Mouse (Mus musculus) heart, embryonic 11.5 days (tissue): Measurements from ENCODE around the gene Zfp219. TPM values are rescaled to one million over a fixed set of nuclear protein-coding genes. Genes with fewer than 3 reads are reported as not detected.

ENCODE experiments used
- ATAC-seq: fragments of 200-750 bp; cut with Nextera tagmentation; replicated peaks from 2 replicates; pipeline ENCODE4 v1.8.0; 2017; ENCODE audit warnings: moderate library complexity; ENCODE audit not compliant: insufficient number of reproducible peaks, low FRiP score, low TSS enrichment
- H3K27ac ChIP-seq: fragments of 300-500 bp; sonication (generic); 2 replicates; pipeline ENCODE4 v1.5.1; 2014; ENCODE audit warnings: mild to moderate bottlenecking, low read depth, low read length
- H3K27me3 ChIP-seq: fragments of 300-500 bp; sonication (generic); 2 replicates; pipeline ENCODE4 v1.6.1; 2014; ENCODE audit warnings: mild to moderate bottlenecking, low read length, mixed read lengths; ENCODE audit not compliant: control insufficient read depth, insufficient read depth
- H3K36me3 ChIP-seq: fragments of 300-500 bp; sonication (generic); 2 replicates; pipeline ENCODE4 v1.6.1; 2014; ENCODE audit warnings: mild to moderate bottlenecking, low read length, moderate library complexity, mixed read lengths; ENCODE audit not compliant: control insufficient read depth, insufficient read depth
- H3K4me1 ChIP-seq: fragments of 300-500 bp; sonication (generic); 2 replicates; pipeline ENCODE4 v1.6.1; 2014; ENCODE audit warnings: low read length; ENCODE audit not compliant: control insufficient read depth, insufficient read depth
- H3K4me2 ChIP-seq: fragments of 300-500 bp; sonication (generic); 2 replicates; pipeline ENCODE4 v1.6.1; 2014; ENCODE audit warnings: mild to moderate bottlenecking, moderate library complexity
- H3K4me3 ChIP-seq: fragments of 300-500 bp; sonication (generic); 2 replicates; pipeline ENCODE4 v1.5.1; 2014; ENCODE audit warnings: low read depth, low read length
- H3K9ac ChIP-seq: fragments of 300-500 bp; sonication (generic); 2 replicates; pipeline ENCODE4 v1.6.1; 2014; ENCODE audit warnings: mild to moderate bottlenecking, low read depth, low read length, moderate library complexity
- H3K9me3 ChIP-seq: fragments of 300-500 bp; sonication (generic); replicated peaks from 2 replicates; pipeline ENCODE4 v1.6.1; 2016; ENCODE audit warnings: low read length; ENCODE audit not compliant: control insufficient read depth
- WGBS: fragments of 180-500 bp; shearing (Covaris S2); extraction: QIAGEN DNeasy Blood & Tissue Kit; methylation state at CpG from one replicate; pipeline ENCODE4 v1.1.7; 2014; ENCODE audit not compliant: insufficient replicate concordance; 5-methylcytosine and 5-hydroxymethylcytosine counted together
- polyA plus RNA-seq: library from polyadenylated mRNA; unstranded; fragments of >200 nt; fragmentation: Nextera tagmentation; extraction: Ambion mirVana; gene quantifications from 2 replicates; pipeline ENCODE4 v1.2.1, GENCODE M21; 2014

Gene Zfp219
- polyA plus RNA-seq, 1 experiment from 2014 or later = 22.0 TPM

- ATAC-seq = no peak
Measured at GRCm38 (mm10) chr14:52021568-52022212, 1.2 kb upstream of the Zfp219 start.

GRCm38 (mm10) chr14:52021138-52021529 lies 601 bp upstream of the Zfp219 start:
- peak overlapping the region; percentile 98; the same call in 1 of the 2 replicates for H3K9ac ChIP-seq
- peaks cover 26% of the 10 kb centered on the region for H3K4me1 ChIP-seq

More at GRCm38 (mm10) chr14:52021568-52022212, 1.2 kb upstream of the Zfp219 start:
- Histone ChIP-seq H3K27ac (peak overlapping the region; percentile 100; the same call in 1 of the 2 replicates), H3K9ac (no peak overlapping the region), H3K4me2 (peak overlapping the region; percentile 86), H3K36me3 (no peaks in the 10 kb centered on the region), H3K4me1 (peaks cover 20% of the 10 kb centered on the region), H3K4me3 (no peak overlapping the region), H3K27me3 (no peaks in the 10 kb centered on the region), H3K9me3 (no peaks in the 10 kb centered on the region)
- WGBS = 86% methylated on average over 8 of the region's 8 CpGs

GRCm38 (mm10) chr14:52019590-52020340 lies 768 bp downstream of the Zfp219 start:
- no peaks in the 10 kb centered on the region for H3K9me3 ChIP-seq
- H3K4me1 ChIP-seq = peaks cover 37% of the 10 kb centered on the region
- H3K36me3 ChIP-seq = no peaks in the 10 kb centered on the region
- peak overlapping the region; percentile 63 for H3K4me3 ChIP-seq
- H3K4me2 ChIP-seq = peak overlapping the region; percentile 86
- peak overlapping the region; percentile 98 for H3K9ac ChIP-seq
- H3K27ac ChIP-seq = peak overlapping the region; percentile 100
- H3K27me3 ChIP-seq = no peaks in the 10 kb centered on the region
- under 1% methylated on average over 74 of the region's 74 CpGs for WGBS
- peak; percentile 87 for ATAC-seq

More at GRCm38 (mm10) chr14:52021138-52021529, 601 bp upstream of the Zfp219 start:
- no peaks in the 10 kb centered on the region for H3K27me3 ChIP-seq
- WGBS = 71% methylated on average over 4 of the region's 4 CpGs
- no peaks in the 10 kb centered on the region for H3K9me3 ChIP-seq
- no peak for ATAC-seq
- H3K27ac ChIP-seq = peak overlapping the region; percentile 100
- H3K4me2 ChIP-seq = peak overlapping the region; percentile 86
- H3K4me3 ChIP-seq = peak overlapping the region; percentile 63; the same call in 1 of the 2 replicates
- H3K36me3 ChIP-seq = no peaks in the 10 kb centered on the region

- H3K36me3 ChIP-seq = no peaks in the 10 kb centered on the region
- peak overlapping the region; percentile 100 for H3K27ac ChIP-seq
- peaks cover 37% of the 10 kb centered on the region for H3K4me1 ChIP-seq
- no peaks in the 10 kb centered on the region for H3K27me3 ChIP-seq
- H3K9ac ChIP-seq = peak overlapping the region; percentile 98
- H3K4me3 ChIP-seq = peak overlapping the region; percentile 63
- H3K9me3 ChIP-seq = no peaks in the 10 kb centered on the region
- ATAC-seq = peak; percentile 2
- peak overlapping the region; percentile 86 for H3K4me2 ChIP-seq
- WGBS = 38% methylated on average over 12 of the region's 12 CpGs
Measured at GRCm38 (mm10) chr14:52019051-52019589, 1.4 kb downstream of the Zfp219 start.

GRCm38 (mm10) chr14:52018248-52019050 lies 2.1 kb downstream of the Zfp219 start:
- H3K4me2 ChIP-seq = peak overlapping the region; percentile 86
- H3K4me1 ChIP-seq = peaks cover 37% of the 10 kb centered on the region
- H3K4me3 ChIP-seq = peak overlapping the region; percentile 63; the same call in 1 of the 2 replicates
- peak overlapping the region; percentile 100 for H3K27ac ChIP-seq
- no peaks in the 10 kb centered on the region for H3K36me3 ChIP-seq
- 89% methylated on average over 15 of the region's 15 CpGs for WGBS
- peak overlapping the region; percentile 98 for H3K9ac ChIP-seq
- H3K9me3 ChIP-seq = no peaks in the 10 kb centered on the region
- ATAC-seq = no peak
- H3K27me3 ChIP-seq = no peaks in the 10 kb centered on the region

- H3K4me2 ChIP-seq = no peak overlapping the region
Measured at GRCm38 (mm10) chr14:52017662-52018061, 2.9 kb downstream of the Zfp219 start.

GRCm38 (mm10) chr14:52016625-52017405 lies 3.7 kb downstream of the Zfp219 start:
- H3K4me3 ChIP-seq = no peak overlapping the region
- H3K4me1 ChIP-seq = peaks cover 31% of the 10 kb centered on the region
- no peak overlapping the region for H3K4me2 ChIP-seq
- H3K27ac ChIP-seq = no peak overlapping the region
- H3K9me3 ChIP-seq = no peaks in the 10 kb centered on the region
- no peak for ATAC-seq
- WGBS = 84% methylated on average over 13 of the region's 13 CpGs
- H3K36me3 ChIP-seq = no peaks in the 10 kb centered on the region
- H3K27me3 ChIP-seq = no peaks in the 10 kb centered on the region
- no peak overlapping the region for H3K9ac ChIP-seq

More at GRCm38 (mm10) chr14:52017662-52018061, 2.9 kb downstream of the Zfp219 start:
- 72% methylated on average over 4 of the region's 4 CpGs for WGBS
- no peaks in the 10 kb centered on the region for H3K36me3 ChIP-seq
- H3K4me3 ChIP-seq = no peak overlapping the region
- H3K27ac ChIP-seq = no peak overlapping the region
- H3K9ac ChIP-seq = no peak overlapping the region
- H3K27me3 ChIP-seq = no peaks in the 10 kb centered on the region
- H3K4me1 ChIP-seq = peaks cover 35% of the 10 kb centered on the region
- no peaks in the 10 kb centered on the region for H3K9me3 ChIP-seq
- no peak for ATAC-seq
